9 mouse cellular contexts compared by ENCODE assay signal in genomic region chr14:4182491-4183210, GRCm38 (mm10). TPM values are rescaled to one million over a fixed set of nuclear protein-coding genes. Genes with fewer than 3 reads are reported as not detected.
DNase-seq lines count a peak whose midpoint lies in the region; ATAC-seq and TF ChIP-seq lines count a peak whose summit lies in the region.
"Not testable (repeated sequence)": the region's sequence is repeated elsewhere in the genome, so short reads cannot be mapped to it uniquely, and the experiment has no call there.
"Had no signal": no experiment of that assay in that cellular context is flagged by ENCODE, and none has a peak within 500 bp of the region (broad histone marks: within the 10 kb centered on the region; RNA-seq: fewer than 3 reads in every experiment).

TSS of gene Gm2974 (plus strand) at chr14:4182576.

- H3K4me1 ChIP-seq in forebrain, embryonic 12.5 days; heart, embryonic 11.5 days (ENCODE audit: control insufficient read depth, insufficient read depth, low read length); hindbrain, embryonic 16.5 days (ENCODE audit: control insufficient read depth, insufficient read depth, low read depth, low read length): not testable (repeated sequence)

- H3K9me3 ChIP-seq in forebrain, embryonic 12.5 days; heart, embryonic 11.5 days (replicated peaks; ENCODE audit: control insufficient read depth, low read length); hindbrain, embryonic 16.5 days (ENCODE audit: control insufficient read depth, low read length): not testable (repeated sequence)

- peak; percentile 2 for DNase-seq in cerebellum, adult 11-12 months
- DNase-seq in left cerebral cortex, adult 2 months (ENCODE audit: extremely low spot score in 1 of 2, low spot score in 2 of 2): peak in 1 of 2 experiments; percentile 11
- DNase-seq in lung, postnatal 14 days: peak; percentile 6
- DNase-seq in ovary, postnatal 14 days (ENCODE audit: low spot score): peak; percentile 0
- peak; percentile 6 for DNase-seq in urinary bladder, postnatal 14 days (ENCODE audit: low spot score)

- H3K27me3 ChIP-seq in forebrain, embryonic 12.5 days; heart, embryonic 11.5 days (ENCODE audit: control insufficient read depth, insufficient read depth, low read length); hindbrain, embryonic 16.5 days (replicated peaks; ENCODE audit: control insufficient read depth, insufficient read depth, low read length): not testable (repeated sequence)

- peak within 1 kb of the TSS; percentile 67 for H3K4me2 ChIP-seq in forebrain, embryonic 12.5 days
- H3K4me2 ChIP-seq in heart, embryonic 11.5 days: peak within 1 kb of the TSS; percentile 52
- peak within 1 kb of the TSS; percentile 57 for H3K4me2 ChIP-seq in hindbrain, embryonic 16.5 days (ENCODE audit: low read length)

- not testable (repeated sequence) for ATAC-seq in forebrain, embryonic 12.5 days (ENCODE audit: low FRiP score); heart, embryonic 11.5 days (replicated peaks; ENCODE audit: insufficient number of reproducible peaks, low FRiP score, low TSS enrichment); hindbrain, embryonic 16.5 days

- peak within 1 kb of the TSS; percentile 49 for H3K9ac ChIP-seq in forebrain, embryonic 12.5 days
- not testable (repeated sequence) for H3K9ac ChIP-seq in heart, embryonic 11.5 days (ENCODE audit: low read depth, low read length)
- peak within 1 kb of the TSS; percentile 61 for H3K9ac ChIP-seq in hindbrain, embryonic 16.5 days (ENCODE audit: low read depth, low read length)

- peak within 1 kb of the TSS; percentile 43 for H3K4me3 ChIP-seq in forebrain, embryonic 12.5 days (replicated peaks)
- peak within 1 kb of the TSS; percentile 25 for H3K4me3 ChIP-seq in heart, embryonic 11.5 days (ENCODE audit: low read depth, low read length)
- peak within 1 kb of the TSS; percentile 43 for H3K4me3 ChIP-seq in hindbrain, embryonic 16.5 days (ENCODE audit: low read length)
- H3K4me3 ChIP-seq in left cerebral cortex, adult 2 months: peak within 1 kb of the TSS; percentile 28

- not testable (repeated sequence) for H3K36me3 ChIP-seq in forebrain, embryonic 12.5 days (replicated peaks); heart, embryonic 11.5 days (ENCODE audit: control insufficient read depth, insufficient read depth, low read length); hindbrain, embryonic 16.5 days (ENCODE audit: control insufficient read depth, insufficient read depth, low read length)

- TF ChIP-seq CTCF in left cerebral cortex, adult 2 months (IDR thresholded peaks at IDR 0.05): not testable (repeated sequence)

- not testable (repeated sequence) for H3K27ac ChIP-seq in forebrain, embryonic 12.5 days; heart, embryonic 11.5 days (ENCODE audit: low read depth, low read length); hindbrain, embryonic 16.5 days (ENCODE audit: low read depth, low read length); left cerebral cortex, adult 2 months

- intact Hi-C loops in left cerebral cortex, adult 2 months (cut with DNase I): not testable (repeated sequence)

- 11% methylated on average over 34 of the region's 59 CpGs for WGBS in forebrain, embryonic 12.5 days
- 23% methylated on average over 21 of the region's 59 CpGs for WGBS in heart, embryonic 11.5 days (ENCODE audit: insufficient replicate concordance)
- WGBS in hindbrain, embryonic 16.5 days: 17% methylated on average over 30 of the region's 59 CpGs

RNA-seq across cellular contexts. Expression of gene Gm2974, which starts in this region (rescaled TPM):
- polyA plus RNA-seq in forebrain, embryonic 12.5 days (2016; fragmentation: Nextera tagmentation; extraction: Ambion mirVana): 1.8 and 2.1 TPM in 2 replicates
- 0.32 and 0.33 TPM in 2 replicates for polyA plus RNA-seq in heart, embryonic 11.5 days (2014; fragmentation: Nextera tagmentation; extraction: Ambion mirVana)
- polyA plus RNA-seq in hindbrain, embryonic 16.5 days (2015; fragmentation: Nextera tagmentation; extraction: Ambion mirVana): 9.4 and 11.4 TPM in 2 replicates
- under 1 TPM; 0.42 to 0.50 TPM for total RNA-seq in left cerebral cortex, adult 2 months (2021)
- polyA plus RNA-seq: small intestine, adult 2 months had no signal
